Mouse (Mus musculus): ENCODE measurements around the gene Gtpbp8. TPM values are rescaled to one million over a fixed set of nuclear protein-coding genes. Genes with fewer than 3 reads are reported as not detected.

Gtpbp8 gene
- total RNA-seq, 1 experiment from 2014 or later: 9.3 TPM

DNA sequence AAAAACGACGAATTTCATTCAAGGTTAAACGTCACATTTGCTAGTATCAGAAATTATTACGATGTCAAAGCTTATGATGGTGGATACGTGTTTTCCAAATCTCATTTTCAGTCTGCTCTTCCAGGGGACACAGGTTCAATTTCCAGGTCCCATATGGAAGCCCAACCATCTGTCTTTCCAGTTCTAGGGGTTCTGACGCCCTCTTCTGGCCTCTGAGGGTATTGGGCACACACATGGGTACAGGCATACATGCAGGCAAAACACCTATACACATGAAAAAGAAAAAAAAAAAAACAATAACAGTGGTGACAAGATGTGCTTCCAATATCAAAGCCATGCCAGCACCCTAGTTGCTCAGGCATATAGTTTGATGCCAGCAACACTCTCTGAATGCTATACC, 52.5 kb downstream of the Gtpbp8 start:
- no peak for ATAC-seq (ENCODE audit: extremely low read depth, insufficient number of reproducible peaks, low FRiP score, poor library complexity, severe bottlenecking)

DNA sequence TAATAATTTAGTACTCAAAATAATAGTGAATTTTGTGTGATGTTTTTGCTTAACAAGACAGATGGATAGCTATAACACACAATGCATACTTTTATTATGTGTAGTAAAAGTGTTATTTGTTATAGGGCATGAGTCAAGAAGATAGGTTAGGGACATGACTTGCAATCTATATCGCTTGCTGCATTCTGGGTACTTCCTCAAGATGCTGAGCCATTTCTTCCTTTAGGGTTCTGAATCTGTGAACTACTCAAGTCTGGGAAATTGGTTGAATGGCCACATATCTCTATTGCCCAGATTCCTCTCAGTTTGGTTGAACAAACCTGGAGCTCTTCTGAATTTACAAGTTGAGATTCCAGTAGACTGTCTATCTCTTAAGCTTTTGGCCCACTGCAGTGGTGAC, 53.6 kb downstream of the Gtpbp8 start:
- ATAC-seq (ENCODE audit: extremely low read depth, insufficient number of reproducible peaks, low FRiP score, poor library complexity, severe bottlenecking): no peak

DNA sequence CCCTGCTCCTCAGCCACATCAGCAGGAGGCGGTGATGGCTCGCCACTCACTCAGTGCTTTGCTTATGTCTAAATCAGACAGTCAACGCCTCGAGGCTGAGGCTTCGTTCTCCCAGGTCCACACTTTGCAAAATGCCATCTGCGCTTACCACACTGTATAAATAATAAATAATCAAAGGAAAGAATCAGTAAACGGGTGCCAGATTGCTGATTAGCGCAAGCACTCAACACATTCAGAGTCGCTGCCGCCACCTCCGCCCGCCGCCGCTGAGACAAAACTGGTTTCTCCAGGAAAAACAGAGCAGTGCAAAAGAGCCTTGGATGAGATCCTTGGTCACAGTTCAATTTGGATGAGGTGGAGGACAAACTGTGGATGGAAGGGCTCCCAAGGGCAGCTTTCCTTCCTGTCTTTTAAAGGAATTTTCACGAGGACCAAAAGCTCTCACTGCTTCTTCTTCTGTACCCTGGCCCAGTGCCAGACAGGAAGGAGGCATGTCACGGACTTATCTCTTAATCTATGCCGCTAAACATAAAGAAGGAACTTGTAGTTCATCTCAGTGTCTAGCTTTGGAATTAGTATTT, 54.5 kb downstream of the Gtpbp8 start:
- ATAC-seq (ENCODE audit: extremely low read depth, insufficient number of reproducible peaks, low FRiP score, poor library complexity, severe bottlenecking): no peak

DNA sequence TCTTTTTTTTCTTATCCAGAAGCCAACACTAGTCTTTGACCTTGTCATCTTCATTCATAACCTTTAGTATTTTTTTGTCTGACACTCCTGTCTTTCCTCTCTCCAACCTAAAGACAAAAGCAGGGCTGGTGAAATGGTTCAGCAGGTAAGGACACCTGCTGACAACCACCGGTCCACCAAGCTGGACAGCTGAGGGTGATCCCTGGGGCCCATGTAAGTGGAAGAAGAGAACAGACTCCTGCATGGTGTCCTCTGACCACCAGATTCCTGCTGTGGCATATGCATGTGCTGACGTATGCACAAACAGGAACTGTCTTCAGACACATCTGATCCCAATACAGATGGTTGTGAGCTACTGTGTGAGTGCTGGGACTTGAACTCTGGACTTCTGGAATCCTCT, 55.1 kb downstream of the Gtpbp8 start:
- no peak for ATAC-seq (ENCODE audit: extremely low read depth, insufficient number of reproducible peaks, low FRiP score, poor library complexity, severe bottlenecking)

DNA sequence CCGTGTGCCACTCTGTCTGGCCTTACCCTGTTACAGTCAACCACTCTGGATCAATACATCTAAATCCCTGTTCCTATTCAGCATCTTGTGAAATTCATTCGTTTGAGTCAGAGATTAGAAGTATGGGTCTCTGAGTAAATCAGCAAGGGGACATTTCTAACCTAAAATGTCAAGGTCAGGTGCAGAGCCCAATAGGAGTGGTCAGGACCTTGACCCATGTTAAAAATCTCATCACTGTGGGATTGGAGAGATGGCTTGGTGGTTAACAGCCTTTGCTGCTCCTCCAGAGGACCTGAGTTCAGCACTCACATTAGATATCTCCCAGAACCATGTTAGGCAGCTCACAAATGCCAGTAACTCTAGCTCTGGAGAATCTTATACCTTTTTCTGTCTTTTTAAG, 55.7 kb downstream of the Gtpbp8 start:
- no peak for ATAC-seq (ENCODE audit: extremely low read depth, insufficient number of reproducible peaks, low FRiP score, poor library complexity, severe bottlenecking)

DNA sequence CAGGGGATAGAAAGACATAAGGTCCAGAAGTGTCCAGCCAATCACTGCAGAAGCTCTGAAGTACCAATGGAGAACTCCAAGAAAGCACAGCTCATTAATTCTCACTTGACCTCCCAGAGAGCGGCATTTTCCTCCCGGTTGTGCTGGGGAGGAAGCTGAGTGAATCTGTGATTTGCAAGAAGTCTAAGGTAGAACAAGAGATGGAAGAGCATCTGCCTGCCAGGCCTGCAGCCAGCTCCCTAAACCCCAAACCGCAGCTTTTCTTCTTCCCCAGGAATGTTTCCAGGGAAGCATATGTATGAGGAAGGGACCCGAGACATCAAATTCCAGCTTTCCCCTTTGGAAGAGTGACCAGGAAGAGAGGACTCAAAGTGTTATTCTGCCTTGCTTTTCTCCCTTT, 57.7 kb downstream of the Gtpbp8 start:
- ATAC-seq (ENCODE audit: extremely low read depth, insufficient number of reproducible peaks, low FRiP score, poor library complexity, severe bottlenecking): no peak

DNA sequence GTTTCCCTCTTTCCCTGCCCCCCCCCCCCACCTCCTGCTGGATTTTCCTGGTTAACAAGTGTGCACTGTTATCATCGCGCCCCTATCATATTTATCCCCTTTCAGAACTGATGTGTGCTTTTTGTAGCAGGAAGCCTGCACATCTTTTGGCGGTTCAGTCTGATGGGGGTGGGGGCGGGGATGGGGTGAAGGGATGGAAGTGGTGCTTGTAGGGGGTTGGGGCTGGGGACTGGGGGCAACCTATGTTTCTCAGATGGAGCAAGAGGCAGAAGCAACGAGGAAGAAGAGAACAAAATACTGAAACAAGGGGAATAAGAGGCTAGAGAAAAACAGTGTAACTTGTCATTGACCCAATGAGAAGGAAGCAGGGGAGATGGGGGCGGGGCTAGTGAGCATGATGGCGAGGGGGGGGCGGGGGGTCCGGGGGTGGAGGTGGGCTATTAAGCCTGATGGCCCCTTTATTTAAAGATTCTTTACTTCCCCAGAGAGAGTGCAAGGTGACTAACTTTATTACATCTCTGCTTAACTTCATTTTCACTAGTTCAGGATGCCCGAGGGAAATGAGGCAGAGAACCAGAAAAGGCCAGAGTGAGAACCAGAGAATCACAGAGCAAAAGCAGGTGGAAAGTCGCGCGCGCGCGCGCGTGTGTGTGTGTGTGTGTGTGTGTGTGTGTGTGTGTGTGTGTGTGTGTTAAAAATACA, 58.3 kb downstream of the Gtpbp8 start:
- ATAC-seq (ENCODE audit: extremely low read depth, insufficient number of reproducible peaks, low FRiP score, poor library complexity, severe bottlenecking): no peak

DNA sequence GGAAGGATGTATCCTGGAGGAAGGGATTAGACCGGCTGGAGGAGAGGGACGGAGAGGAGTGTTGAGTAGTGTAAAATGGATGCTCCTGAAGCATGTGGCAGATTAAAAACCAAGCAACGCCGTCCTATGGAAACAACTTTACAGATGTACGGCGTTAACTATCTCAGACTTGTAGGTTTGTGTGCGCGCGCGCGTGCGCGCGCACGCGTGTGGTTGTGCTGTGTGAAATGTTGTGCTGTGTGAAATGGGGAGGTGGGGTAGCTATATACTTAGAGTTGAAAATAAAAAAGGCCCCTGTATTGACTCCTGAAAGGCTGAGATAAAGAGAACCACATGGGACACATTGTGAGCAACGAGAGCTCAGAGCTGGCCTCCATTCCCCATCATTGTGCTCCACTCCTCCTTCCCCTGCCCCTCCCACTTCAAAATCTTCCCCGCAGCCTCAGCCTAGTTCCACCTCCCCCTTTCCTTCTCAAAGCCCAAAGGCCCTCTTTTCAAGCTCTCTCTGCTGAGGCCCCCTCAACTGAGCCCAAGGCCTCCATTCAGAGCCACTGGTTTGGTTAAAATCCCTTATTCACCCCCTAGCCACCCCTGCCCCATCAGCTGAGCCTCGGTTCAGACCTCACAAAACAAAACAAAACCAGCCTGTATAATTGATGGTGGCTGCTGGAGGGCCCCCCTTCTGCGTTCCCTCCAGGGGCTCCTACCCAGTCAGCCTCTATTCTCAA, 59.0 kb downstream of the Gtpbp8 start:
- no peak for ATAC-seq (ENCODE audit: extremely low read depth, insufficient number of reproducible peaks, low FRiP score, poor library complexity, severe bottlenecking)

Other genes starting within 250 kb of the Gtpbp8 start
- not detected in 2 replicates for gene Boc, start 187.5 kb downstream of the Gtpbp8 start, total RNA-seq (2017)
- 13.6 and 13.7 TPM in 2 replicates for gene Nepro, start 22.1 kb downstream of the Gtpbp8 start, total RNA-seq (2017)
- gene Cd200r1, start 19.4 kb upstream of the Gtpbp8 start, total RNA-seq (2017): 10.8 and 10.9 TPM in 2 replicates
- gene Cd200r4, start 65.4 kb upstream of the Gtpbp8 start, total RNA-seq (2017): 2.2 and 2.9 TPM in 2 replicates
- gene Cd200r2, start 120.7 kb upstream of the Gtpbp8 start, total RNA-seq (2017): not detected in 2 replicates
- gene Cd200r3, start 197.3 kb upstream of the Gtpbp8 start, total RNA-seq (2017): 1.5 and 4.2 TPM in 2 replicates

Data from neutrophil, adult 5-6 weeks (primary cell).